Mouse (Mus musculus) liver, embryonic 13.5 days (tissue): ENCODE results near the gene Ssxb9. TPM values are rescaled to one million over a fixed set of nuclear protein-coding genes. Genes with fewer than 3 reads are reported as not detected.
"Not testable (repeated sequence)": the region's sequence is repeated elsewhere in the genome, so short reads cannot be mapped to it uniquely, and the experiment has no call there.

ENCODE experiments used
- ATAC-seq: fragments of 200-750 bp; cut with Nextera tagmentation; 2 replicates; pipeline ENCODE4 v1.8.0; 2017; ENCODE audit warnings: low read depth, mild to moderate bottlenecking, moderate number of reproducible peaks, moderate library complexity
- DNase-seq: peaks from one replicate; pipeline ENCODE4 v3.0.0; 2022
- H3K27ac ChIP-seq: fragments of 300-500 bp; sonication (generic); 2 replicates; pipeline ENCODE4 v1.5.1; 2015; ENCODE audit warnings: moderate library complexity, mild to moderate bottlenecking, inconsistent platforms
- H3K27me3 ChIP-seq: fragments of 300-500 bp; sonication (generic); 2 replicates; pipeline ENCODE4 v1.6.1; 2015; ENCODE audit warnings: mild to moderate bottlenecking, inconsistent platforms
- H3K36me3 ChIP-seq: fragments of 300-500 bp; sonication (generic); 2 replicates; pipeline ENCODE4 v1.6.1; 2015; ENCODE audit warnings: mild to moderate bottlenecking, inconsistent platforms
- H3K4me1 ChIP-seq: fragments of 300-500 bp; sonication (generic); replicated peaks from 2 replicates; pipeline ENCODE4 v1.6.1; 2015; ENCODE audit warnings: inconsistent platforms
- H3K4me2 ChIP-seq: fragments of 300-500 bp; sonication (generic); 2 replicates; pipeline ENCODE4 v1.6.1; 2015; ENCODE audit warnings: inconsistent platforms, mild to moderate bottlenecking, moderate library complexity
- H3K4me3 ChIP-seq: fragments of 300-500 bp; sonication (generic); replicated peaks from 2 replicates; pipeline ENCODE4 v1.5.1; 2015; ENCODE audit warnings: mild to moderate bottlenecking, inconsistent platforms
- H3K9ac ChIP-seq: fragments of 300-500 bp; sonication (generic); 2 replicates; pipeline ENCODE4 v1.6.1; 2015; ENCODE audit warnings: mild to moderate bottlenecking, inconsistent platforms
- H3K9me3 ChIP-seq: fragments of 300-500 bp; sonication (generic); replicated peaks from 2 replicates; pipeline ENCODE4 v1.6.1; 2016; ENCODE audit warnings: inconsistent platforms
- WGBS: fragments of 180-500 bp; shearing (Covaris S2); methylation state at CpG from one replicate; pipeline ENCODE4 v1.1.7; 2015; ENCODE audit not compliant: insufficient replicate concordance; 5-methylcytosine and 5-hydroxymethylcytosine counted together
- polyA plus RNA-seq: library from polyadenylated mRNA; unstranded; fragments of >200 nt; fragmentation: Nextera tagmentation; extraction: Ambion mirVana; gene quantifications from 2 replicates; pipeline ENCODE4 v1.2.1, GENCODE M21; 2015

Gene Ssxb9
- polyA plus RNA-seq, result not detected in 2 replicates

- not testable (repeated sequence) for H3K4me3 ChIP-seq, H3K9me3 ChIP-seq, H3K4me2 ChIP-seq, ATAC-seq, H3K27ac ChIP-seq, DNase-seq, H3K36me3 ChIP-seq, H3K4me1 ChIP-seq, H3K9ac ChIP-seq, H3K27me3 ChIP-seq
- WGBS, result 14% methylated on average over 1 of the region's 1 CpGs
Measured at GRCm38 (mm10) chrX:8366678-8367077, at the start of gene Ssxb9. Gene Ssxb9 (plus strand): TSS chrX:8366978.

GRCm38 (mm10) chrX:8327124-8327523, 39.7 kb upstream of the Ssxb9 start, which contains the start of gene Ssxb10:
Gene Ssxb10 (plus strand): TSS chrX:8327424.
- DNase-seq, result no peak
- Histone ChIP-seq H3K9ac (no peak within 1 kb of the TSS), H3K27me3 (no peaks in the 10 kb centered on the region), H3K9me3 (peaks cover 3% of the 10 kb centered on the region; the same call in 1 of the 2 replicates), H3K27ac (no peak within 1 kb of the TSS), H3K4me3 (no peak within 1 kb of the TSS), H3K36me3 (no peaks in the 10 kb centered on the region), H3K4me1 (no peaks in the 10 kb centered on the region), H3K4me2 (no peak within 1 kb of the TSS)
- no peak for ATAC-seq
- 36% methylated on average over 2 of the region's 2 CpGs for WGBS

GRCm38 (mm10) chrX:8413005-8413404, 46.2 kb downstream of the Ssxb9 start, which contains the start of gene Ssxb1:
Gene Ssxb1 (plus strand): TSS chrX:8413305.
- not testable (repeated sequence) for H3K27me3 ChIP-seq, H3K4me3 ChIP-seq, H3K9me3 ChIP-seq, H3K36me3 ChIP-seq, ATAC-seq, H3K9ac ChIP-seq, H3K27ac ChIP-seq, DNase-seq, H3K4me2 ChIP-seq, H3K4me1 ChIP-seq
- WGBS, result 5% methylated on average over 1 of the region's 1 CpGs

Other genes with a start within 250 kb of the Ssxb9 start
- gene Wdr13, start 234.1 kb upstream of the Ssxb9 start, polyA plus RNA-seq, result 6.8 and 7.1 TPM in 2 replicates
- gene Rbm3, start 221.1 kb upstream of the Ssxb9 start, polyA plus RNA-seq, result 328 and 361 TPM in 2 replicates
- gene Tbc1d25, start 190.8 kb upstream of the Ssxb9 start, polyA plus RNA-seq, result 4.9 and 5.0 TPM in 2 replicates
- 61.8 and 64.4 TPM in 2 replicates for gene Ebp, start 173.5 kb upstream of the Ssxb9 start, polyA plus RNA-seq
- 0.88 and 1.1 TPM in 2 replicates for gene Porcn, start 160.5 kb upstream of the Ssxb9 start, polyA plus RNA-seq
- 40.1 and 41.9 TPM in 2 replicates for gene Ftsj1, start 114.6 kb upstream of the Ssxb9 start, polyA plus RNA-seq
- gene Slc38a5, start 95.8 kb upstream of the Ssxb9 start, polyA plus RNA-seq, result 76.5 and 79.6 TPM in 2 replicates
- not detected in 2 replicates for gene Ssxb10, start 39.6 kb upstream of the Ssxb9 start, polyA plus RNA-seq
- gene Ssxb1, start 46.3 kb downstream of the Ssxb9 start, polyA plus RNA-seq, result not detected in 2 replicates
- not detected in 2 replicates for gene Ssxb2, start 94.7 kb downstream of the Ssxb9 start, polyA plus RNA-seq
- gene Gm14459, start 158.0 kb downstream of the Ssxb9 start, polyA plus RNA-seq, result not detected in 2 replicates
- not detected in 2 replicates for gene Ssxb6, start 181.3 kb downstream of the Ssxb9 start, polyA plus RNA-seq
- not detected in 2 replicates for gene Ssxb3, start 224.8 kb downstream of the Ssxb9 start, polyA plus RNA-seq